Mouse (Mus musculus): ENCODE measurements around the gene Ube2g1. TPM values are rescaled to one million over a fixed set of nuclear protein-coding genes. Genes with fewer than 3 reads are reported as not detected.

Ube2g1 gene
- polyA plus RNA-seq, 1 experiment from 2014 or later = 63.4 TPM

DNA sequence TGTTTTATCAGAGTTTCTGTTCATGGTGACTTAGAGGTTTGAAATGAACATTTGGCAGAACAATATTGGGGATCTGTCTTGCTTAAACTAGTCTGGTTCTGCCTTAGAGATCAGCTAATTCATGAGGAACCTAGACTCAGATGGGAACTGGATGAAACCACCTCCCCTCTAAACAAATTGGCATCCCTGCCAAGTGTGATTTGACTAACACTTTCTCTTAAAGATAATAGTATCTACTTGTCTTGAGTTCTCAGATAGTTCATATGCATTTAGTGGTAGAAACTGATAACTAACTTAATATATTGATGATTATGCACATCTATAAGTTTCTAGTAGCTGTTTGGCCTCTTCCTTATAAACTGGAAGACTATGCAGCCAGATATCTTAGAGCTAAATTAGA, 79.6 kb downstream of the Ube2g1 start:
- no peak overlapping the region for H3K9ac ChIP-seq (ENCODE audit: low read depth, low read length)
- ATAC-seq (replicated peaks; ENCODE audit: low FRiP score, low read depth) = no peak

DNA sequence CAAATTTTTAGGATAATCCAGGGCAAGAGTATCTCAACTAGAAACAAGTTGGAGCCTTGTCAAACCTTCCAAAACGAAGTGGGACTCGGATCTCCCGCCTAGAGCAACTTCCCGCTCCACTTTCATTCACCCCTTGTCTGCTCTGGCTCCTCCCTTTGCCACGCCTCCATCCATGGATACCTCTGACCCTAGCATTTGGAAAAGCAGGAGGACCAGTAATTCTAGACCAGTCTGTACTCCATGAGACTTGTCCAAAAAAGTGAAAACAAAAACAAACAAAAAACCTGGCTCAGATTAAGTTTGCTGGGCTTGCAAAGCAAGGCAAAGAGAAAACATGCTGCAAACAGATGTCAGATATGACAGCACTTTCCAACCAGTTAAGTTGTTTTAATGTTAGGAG, 81.2 kb downstream of the Ube2g1 start:
- Histone ChIP-seq H3K4me1 (replicated peaks; ENCODE audit: insufficient read depth, low read length) (peaks cover 20% of the 10 kb centered on the region; the same call in 1 of the 2 replicates), H3K27ac (no peak overlapping the region), H3K27me3 (ENCODE audit: insufficient read depth, low read length) (no peaks in the 10 kb centered on the region), H3K36me3 (ENCODE audit: insufficient read depth, low read length) (no peaks in the 10 kb centered on the region), H3K4me3 (replicated peaks; ENCODE audit: low read depth, low read length) (no peak overlapping the region), H3K9ac (ENCODE audit: low read depth, low read length) (no peak overlapping the region), H3K9me3 (replicated peaks; ENCODE audit: low read length) (no peaks in the 10 kb centered on the region), H3K4me2 (ENCODE audit: low read length) (no peak overlapping the region)
- DNase-seq (ENCODE audit: low spot score) (peak; percentile 22), ATAC-seq (replicated peaks; ENCODE audit: low FRiP score, low read depth) (no peak)
- TF ChIP-seq CTCF (IDR thresholded peaks at IDR 0.05; ENCODE audit: low read depth) = no peak
- WGBS = 11% methylated on average over 5 of the region's 5 CpGs

More for the DNA sequence above, 79.6 kb downstream of the Ube2g1 start:
- Histone ChIP-seq H3K36me3 (ENCODE audit: insufficient read depth, low read length) (no peaks in the 10 kb centered on the region), H3K4me1 (replicated peaks; ENCODE audit: insufficient read depth, low read length) (peaks cover 16% of the 10 kb centered on the region; the same call in 1 of the 2 replicates), H3K4me2 (ENCODE audit: low read length) (no peak overlapping the region), H3K9me3 (replicated peaks; ENCODE audit: low read length) (no peaks in the 10 kb centered on the region), H3K4me3 (replicated peaks; ENCODE audit: low read depth, low read length) (no peak overlapping the region), H3K27me3 (ENCODE audit: insufficient read depth, low read length) (no peaks in the 10 kb centered on the region), H3K27ac (no peak overlapping the region)
- DNase-seq (ENCODE audit: low spot score) = no peak
- no peak for TF ChIP-seq CTCF (IDR thresholded peaks at IDR 0.05; ENCODE audit: low read depth)

DNA sequence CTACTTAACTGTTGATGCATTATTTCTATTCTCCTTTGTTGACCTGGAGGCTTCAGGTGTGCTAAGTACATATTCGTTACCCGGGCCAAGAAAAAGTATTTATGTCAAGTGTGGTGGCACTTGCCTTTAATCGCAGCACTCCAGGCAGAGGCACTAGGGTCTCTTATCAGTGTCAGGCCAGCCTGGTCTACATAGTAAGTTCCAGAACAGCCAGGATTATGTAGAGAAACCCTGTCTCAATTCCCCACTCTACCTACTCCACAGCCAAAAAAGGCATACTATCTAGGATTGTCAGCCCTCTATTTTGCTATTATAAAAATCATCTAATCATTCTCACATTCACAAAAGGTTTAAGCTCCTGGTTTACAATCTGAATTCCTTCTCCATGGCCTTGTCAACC, 82.0 kb downstream of the Ube2g1 start:
- no peak for TF ChIP-seq CTCF (IDR thresholded peaks at IDR 0.05; ENCODE audit: low read depth)
- Histone ChIP-seq H3K4me2 (ENCODE audit: low read length) (peak overlapping the region; percentile 75), H3K27ac (peak overlapping the region; percentile 44), H3K9ac (ENCODE audit: low read depth, low read length) (peak overlapping the region; percentile 88), H3K9me3 (replicated peaks; ENCODE audit: low read length) (no peaks in the 10 kb centered on the region), H3K4me3 (replicated peaks; ENCODE audit: low read depth, low read length) (peak overlapping the region; percentile 83), H3K36me3 (ENCODE audit: insufficient read depth, low read length) (no peaks in the 10 kb centered on the region), H3K27me3 (ENCODE audit: insufficient read depth, low read length) (no peaks in the 10 kb centered on the region), H3K4me1 (replicated peaks; ENCODE audit: insufficient read depth, low read length) (peaks cover 20% of the 10 kb centered on the region; the same call in 1 of the 2 replicates)
- ATAC-seq (replicated peaks; ENCODE audit: low FRiP score, low read depth) (no peak), DNase-seq (ENCODE audit: low spot score) (no peak)
- 74% methylated on average over 3 of the region's 3 CpGs for WGBS

DNA sequence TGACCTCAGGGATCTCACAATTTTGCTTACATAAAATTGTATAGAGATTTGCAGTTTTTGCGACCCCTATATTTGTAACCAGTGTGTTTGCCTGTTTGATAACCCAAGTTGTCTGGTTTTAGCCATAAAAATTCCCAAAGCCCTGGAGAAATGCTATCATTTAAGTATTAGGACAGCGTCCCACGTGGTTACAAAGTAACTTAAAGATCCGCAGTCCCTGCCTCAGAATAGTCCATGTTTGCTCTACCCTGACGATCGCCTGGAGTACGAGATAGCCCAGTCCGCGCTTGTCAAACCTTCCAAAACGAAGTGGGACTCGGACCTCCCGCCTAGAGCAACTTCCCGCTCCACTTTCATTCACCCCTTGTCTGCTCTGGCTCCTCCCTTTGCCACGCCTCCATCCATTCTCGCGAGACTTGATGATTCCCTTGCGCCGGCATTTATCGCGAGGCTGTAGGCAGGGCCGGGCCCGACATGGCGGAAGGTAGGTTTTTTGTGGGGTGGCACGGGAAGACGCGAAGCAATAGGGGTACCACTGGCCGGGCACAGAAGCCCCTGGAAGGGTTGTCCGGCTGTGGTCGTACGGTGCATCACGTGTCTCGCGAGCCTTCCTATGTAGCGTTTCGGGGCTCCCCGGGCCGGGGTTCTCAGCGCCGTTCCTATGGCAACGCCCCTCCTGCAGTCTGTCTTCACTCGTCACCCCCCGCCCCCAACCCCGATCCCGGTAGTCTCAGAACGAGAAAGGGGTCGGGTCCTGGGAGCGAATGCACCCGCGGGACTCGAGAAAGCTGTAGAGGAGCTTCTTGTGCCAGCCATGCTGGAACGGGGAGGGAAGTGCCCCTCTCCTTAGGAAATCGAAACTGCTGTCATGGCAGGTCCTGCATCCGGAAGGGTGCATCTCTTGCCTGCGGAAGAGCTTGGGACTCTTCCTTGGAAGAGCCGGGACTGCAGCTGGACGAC, 82.7 kb downstream of the Ube2g1 start, which contains the start of gene Ankfy1:
TSS of gene Ankfy1 (plus strand) at position 456 of the 960 bp plus-strand sequence.
- DNase-seq (ENCODE audit: low spot score) = peak; percentile 96
- Histone ChIP-seq H3K4me1 (replicated peaks; ENCODE audit: insufficient read depth, low read length) (peaks cover 20% of the 10 kb centered on the region; the same call in 1 of the 2 replicates), H3K9me3 (replicated peaks; ENCODE audit: low read length) (no peaks in the 10 kb centered on the region), H3K36me3 (ENCODE audit: insufficient read depth, low read length) (no peaks in the 10 kb centered on the region), H3K4me2 (ENCODE audit: low read length) (peak within 1 kb of the TSS; percentile 81), H3K4me3 (replicated peaks; ENCODE audit: low read depth, low read length) (peak within 1 kb of the TSS; percentile 83), H3K27me3 (ENCODE audit: insufficient read depth, low read length) (no peaks in the 10 kb centered on the region), H3K9ac (ENCODE audit: low read depth, low read length) (peak within 1 kb of the TSS; percentile 88), H3K27ac (peak within 1 kb of the TSS; percentile 83)
- under 1% methylated on average over 56 of the region's 56 CpGs for WGBS
- ATAC-seq (replicated peaks; ENCODE audit: low FRiP score, low read depth) = peak; percentile 98
- TF ChIP-seq CTCF (IDR thresholded peaks at IDR 0.05; ENCODE audit: low read depth) = no peak

DNA sequence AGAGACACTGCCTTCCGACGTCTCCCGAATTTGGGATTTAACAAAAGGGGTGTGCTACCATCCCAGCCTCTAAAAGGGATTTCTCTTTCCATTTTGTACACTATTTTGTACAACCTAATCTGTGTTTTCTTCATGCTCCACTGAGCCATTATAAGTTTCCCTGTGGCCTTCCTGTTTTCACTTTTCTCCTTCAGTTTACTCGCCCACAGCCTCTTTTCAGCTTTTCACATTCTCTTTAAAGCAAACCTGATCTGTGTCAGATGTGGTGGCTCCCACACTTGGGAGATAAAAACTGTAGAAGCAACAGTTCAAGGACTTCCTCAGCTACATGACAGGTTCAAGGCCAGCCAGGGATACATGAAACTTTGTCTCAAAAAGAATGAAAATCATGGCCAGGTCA, 85.3 kb downstream of the Ube2g1 start:
- Histone ChIP-seq H3K27me3 (ENCODE audit: insufficient read depth, low read length) (no peaks in the 10 kb centered on the region), H3K9ac (ENCODE audit: low read depth, low read length) (no peak overlapping the region), H3K9me3 (replicated peaks; ENCODE audit: low read length) (no peaks in the 10 kb centered on the region), H3K27ac (no peak overlapping the region), H3K4me1 (replicated peaks; ENCODE audit: insufficient read depth, low read length) (peaks cover 20% of the 10 kb centered on the region; the same call in 1 of the 2 replicates), H3K4me2 (ENCODE audit: low read length) (no peak overlapping the region), H3K4me3 (replicated peaks; ENCODE audit: low read depth, low read length) (no peak overlapping the region), H3K36me3 (ENCODE audit: insufficient read depth, low read length) (no peaks in the 10 kb centered on the region)
- DNase-seq (ENCODE audit: low spot score) (no peak), ATAC-seq (replicated peaks; ENCODE audit: low FRiP score, low read depth) (no peak)
- WGBS = 72% methylated on average over 4 of the region's 4 CpGs
- no peak for TF ChIP-seq CTCF (IDR thresholded peaks at IDR 0.05; ENCODE audit: low read depth)

DNA sequence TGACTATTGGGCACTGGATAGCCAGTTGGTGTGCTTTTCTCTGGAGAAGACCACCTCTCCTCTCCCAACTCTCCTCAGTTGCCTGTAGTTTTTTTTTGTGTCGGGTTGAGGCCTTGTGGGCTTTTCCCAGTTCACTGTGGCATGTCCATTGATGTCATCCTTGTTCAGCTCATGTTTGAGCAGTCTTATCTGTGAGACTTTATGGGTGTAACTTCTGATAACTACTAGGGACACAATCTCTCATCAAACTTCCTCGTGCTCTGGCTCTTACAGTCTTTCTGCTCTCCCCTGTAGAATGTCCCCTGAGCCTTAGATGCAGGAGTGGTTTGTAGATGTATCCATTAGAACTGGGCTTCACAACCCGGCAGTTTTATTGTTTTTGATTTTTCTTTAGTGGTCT, 87.9 kb downstream of the Ube2g1 start:
- Histone ChIP-seq H3K4me2 (ENCODE audit: low read length) (no peak overlapping the region), H3K9ac (ENCODE audit: low read depth, low read length) (no peak overlapping the region), H3K4me3 (replicated peaks; ENCODE audit: low read depth, low read length) (no peak overlapping the region), H3K4me1 (replicated peaks; ENCODE audit: insufficient read depth, low read length) (peaks cover 14% of the 10 kb centered on the region; the same call in 1 of the 2 replicates), H3K27ac (no peak overlapping the region), H3K27me3 (ENCODE audit: insufficient read depth, low read length) (no peaks in the 10 kb centered on the region), H3K36me3 (ENCODE audit: insufficient read depth, low read length) (no peaks in the 10 kb centered on the region), H3K9me3 (replicated peaks; ENCODE audit: low read length) (no peaks in the 10 kb centered on the region)
- DNase-seq (ENCODE audit: low spot score) = no peak
- no peak for ATAC-seq (replicated peaks; ENCODE audit: low FRiP score, low read depth)
- no peak for TF ChIP-seq CTCF (IDR thresholded peaks at IDR 0.05; ENCODE audit: low read depth)
- 88% methylated on average over 3 of the region's 3 CpGs for WGBS

All from kidney, postnatal 0 days (tissue).